Mouse (Mus musculus) gastrocnemius, postnatal 25 days (tissue): ENCODE data around the gene Gpr171. TPM values are rescaled to one million over a fixed set of nuclear protein-coding genes. Genes with fewer than 3 reads are reported as not detected.

Experiments used
- total RNA-seq, 2 experiments: library from RNA; stranded (reverse); gene quantifications; 1 replicate in 1 of 2; 2 replicates in 1 of 2; pipeline ENCODE4 v1.2.3; 2021

The Gpr171 gene
- total RNA-seq, 2 experiments from 2014 or later = not detected

Other genes with a start within 250 kb of the Gpr171 start
- not detected for gene Clrn1, start 216.5 kb downstream of the Gpr171 start, total RNA-seq
- under 1 TPM; 0.46 to 0.77 TPM for gene Med12l, start 96.0 kb downstream of the Gpr171 start, total RNA-seq
- gene P2ry14, start 51.8 kb upstream of the Gpr171 start, total RNA-seq = 1 to 10 TPM; 1.3 to 2.1 TPM
- not detected for gene Gpr87, start 93.3 kb upstream of the Gpr171 start, total RNA-seq
- under 1 TPM; 0.13 to 0.41 TPM for gene P2ry13, start 109.1 kb upstream of the Gpr171 start, total RNA-seq
- 1 to 10 TPM in 1 of 2 experiments, under 1 TPM in 1; 0.84 to 1.4 TPM for gene P2ry12, start 161.1 kb upstream of the Gpr171 start, total RNA-seq
- 1 to 10 TPM; 3.9 to 5.4 TPM for gene Igsf10, start 242.6 kb upstream of the Gpr171 start, total RNA-seq